In the genomic region with DNA sequence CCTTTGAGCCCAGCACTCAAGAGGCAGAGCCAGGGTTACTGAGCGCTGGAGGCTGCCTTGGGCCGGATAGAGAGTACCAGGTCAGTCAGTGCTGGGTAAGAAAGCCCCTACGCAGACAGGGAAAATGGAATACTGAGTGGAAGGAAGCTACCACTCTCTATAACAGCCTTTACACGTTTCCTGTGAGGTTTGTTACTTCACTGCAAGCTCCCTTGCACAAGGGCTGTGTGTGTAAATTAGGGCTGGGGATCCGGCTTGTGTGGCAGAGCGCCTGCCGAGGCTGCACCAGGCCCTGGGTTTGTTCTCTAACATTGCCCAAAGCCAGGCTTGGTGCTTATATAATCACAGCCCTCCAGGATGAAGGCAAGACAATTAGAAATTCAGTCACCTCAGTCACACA, we compare ENCODE assay signal across 23 mouse cellular contexts. TPM values are rescaled to one million over a fixed set of nuclear protein-coding genes. Genes with fewer than 3 reads are reported as not detected.
DNase-seq lines count a peak whose midpoint lies in the region; ATAC-seq lines count a peak whose summit lies in the region.
"Had no signal": no experiment of that assay in that cellular context is flagged by ENCODE, and none has a peak within 500 bp of the region (broad histone marks: within the 10 kb centered on the region; RNA-seq: fewer than 3 reads in every experiment).

No protein-coding gene starts in this region.

- H3K9me3 ChIP-seq in midbrain, embryonic 11.5 days (ENCODE audit: control insufficient read depth, low read length): no peaks in the 10 kb centered on the region
- no peaks in the 10 kb centered on the region for H3K9me3 ChIP-seq in midbrain, embryonic 14.5 days (ENCODE audit: control insufficient read depth, low read length)
- H3K9me3 ChIP-seq: embryonic facial prominence, embryonic 10.5 days; forebrain, embryonic 12.5 days; heart, embryonic 15.5 days; limb, embryonic 13.5 days; neural tube, embryonic 15.5 days had no signal

- H3K27ac ChIP-seq in midbrain, embryonic 11.5 days (ENCODE audit: low read depth, low read length): no peak overlapping the region; the same call in 1 of the 2 replicates
- no peak overlapping the region for H3K27ac ChIP-seq in midbrain, embryonic 14.5 days (replicated peaks; ENCODE audit: low read depth, low read length)
- H3K27ac ChIP-seq: embryonic facial prominence, embryonic 10.5 days; forebrain, embryonic 12.5 days; heart, embryonic 15.5 days; kidney, postnatal 0 days; limb, embryonic 13.5 days; neural tube, embryonic 15.5 days had no signal

- no peak overlapping the region for H3K9ac ChIP-seq in midbrain, embryonic 11.5 days (ENCODE audit: low read length)
- H3K9ac ChIP-seq in midbrain, embryonic 14.5 days (replicated peaks; ENCODE audit: low read length): no peak overlapping the region
- H3K9ac ChIP-seq: forebrain, embryonic 12.5 days; heart, embryonic 15.5 days; limb, embryonic 13.5 days; neural tube, embryonic 15.5 days had no signal

- H3K36me3 ChIP-seq in midbrain, embryonic 11.5 days (ENCODE audit: control insufficient read depth, insufficient read depth, low read length): no peaks in the 10 kb centered on the region
- H3K36me3 ChIP-seq in midbrain, embryonic 14.5 days (ENCODE audit: control insufficient read depth, insufficient read depth, low read length): no peaks in the 10 kb centered on the region
- H3K36me3 ChIP-seq: forebrain, embryonic 12.5 days; heart, embryonic 15.5 days; limb, embryonic 13.5 days; neural tube, embryonic 15.5 days had no signal

- no peaks in the 10 kb centered on the region for H3K27me3 ChIP-seq in midbrain, embryonic 11.5 days (ENCODE audit: control insufficient read depth, insufficient read depth, low read length)
- no peaks in the 10 kb centered on the region for H3K27me3 ChIP-seq in midbrain, embryonic 14.5 days (ENCODE audit: control insufficient read depth, insufficient read depth, low read length)
- H3K27me3 ChIP-seq: CH12.LX; forebrain, embryonic 12.5 days; heart, embryonic 15.5 days; limb, embryonic 13.5 days; neural tube, embryonic 15.5 days had no signal

- 63% methylated on average over 7 of the region's 7 CpGs for WGBS in midbrain, embryonic 11.5 days
- WGBS in midbrain, embryonic 14.5 days: 63% methylated on average over 7 of the region's 7 CpGs

- H3K4me3 ChIP-seq in midbrain, embryonic 11.5 days (ENCODE audit: low read depth, low read length): no peak overlapping the region
- H3K4me3 ChIP-seq in midbrain, embryonic 14.5 days (replicated peaks; ENCODE audit: low read depth, low read length): no peak overlapping the region
- H3K4me3 ChIP-seq: embryonic facial prominence, embryonic 10.5 days; forebrain, embryonic 12.5 days; heart, embryonic 15.5 days; limb, embryonic 13.5 days; myocyte; neural tube, embryonic 15.5 days had no signal

- ATAC-seq in midbrain, embryonic 11.5 days (ENCODE audit: low FRiP score): no peak
- ATAC-seq in midbrain, embryonic 14.5 days (ENCODE audit: low FRiP score, low TSS enrichment): no peak
- ATAC-seq in megakaryocyte progenitor cell, adult 5-6 weeks (replicated peaks; ENCODE audit: poor library complexity): peak; percentile 92
- no peak for ATAC-seq in activated CD4-positive, CD25-positive, alpha-beta regulatory T cell, adult 4 months
- ATAC-seq: hindbrain, embryonic 16.5 days had no signal

- no peak overlapping the region for H3K4me2 ChIP-seq in midbrain, embryonic 11.5 days
- H3K4me2 ChIP-seq in midbrain, embryonic 14.5 days (ENCODE audit: low read length): no peak overlapping the region
- H3K4me2 ChIP-seq: forebrain, embryonic 12.5 days; heart, embryonic 15.5 days; limb, embryonic 13.5 days; neural tube, embryonic 15.5 days had no signal

- H3K4me1 ChIP-seq in midbrain, embryonic 11.5 days (ENCODE audit: control insufficient read depth, insufficient read depth, low read length): peaks cover 5% of the 10 kb centered on the region; the same call in 1 of the 2 replicates
- no peaks in the 10 kb centered on the region for H3K4me1 ChIP-seq in midbrain, embryonic 14.5 days (ENCODE audit: control insufficient read depth, insufficient read depth, low read length)
- H3K4me1 ChIP-seq: heart, embryonic 15.5 days; limb, embryonic 13.5 days; neural tube, embryonic 15.5 days had no signal

- peak; percentile 80 for DNase-seq in midbrain, embryonic 11.5 days (ENCODE audit: low spot score, missing footprints)
- DNase-seq in midbrain, embryonic 14.5 days: no peak
- peak; percentile 49 for DNase-seq in 416B (ENCODE audit: low read depth)
- DNase-seq in CD4-positive helper T cell, adult 2 months (ENCODE audit: low read depth, low spot score): peak; percentile 45
- no peak for DNase-seq in lung, postnatal 4 days
- DNase-seq: cerebellum, adult 2 months; gastrocnemius, postnatal 14 days; heart, postnatal 4 days; kidney, adult 11 months; layer of hippocampus, postnatal 36 days; lung, postnatal 10 days; right cerebral cortex, postnatal 14 days had no signal

RNA-seq across cellular contexts. Expression of a gene that starts 17.8 kb away (rescaled TPM):
- 148 and 163 TPM in 2 replicates for polyA plus RNA-seq in midbrain, embryonic 11.5 days (2014; fragmentation: Nextera tagmentation; extraction: Ambion mirVana)
- 150 and 163 TPM in 2 replicates for polyA plus RNA-seq in midbrain, embryonic 14.5 days (2014; fragmentation: Nextera tagmentation; extraction: Ambion mirVana)
- total RNA-seq in megakaryocyte progenitor cell, adult 5-6 weeks (2015): 147 and 161 TPM in 2 replicates
- total RNA-seq in megakaryocyte progenitor cell, adult 5-6 weeks (2017): 52.8 and 63.7 TPM in 2 replicates
- polyA plus RNA-seq in activated CD4-positive, CD25-positive, alpha-beta regulatory T cell, adult 4 months (2017; shearing (Covaris generic)): 100 to 1,000 TPM; 373 to 410 TPM

RNA-seq across cellular contexts. Expression of a gene that starts 40.8 kb away (rescaled TPM):
- polyA plus RNA-seq in midbrain, embryonic 11.5 days (2014; fragmentation: Nextera tagmentation; extraction: Ambion mirVana): 7.0 and 9.0 TPM in 2 replicates
- 54.5 and 63.4 TPM in 2 replicates for polyA plus RNA-seq in midbrain, embryonic 14.5 days (2014; fragmentation: Nextera tagmentation; extraction: Ambion mirVana)
- 34.1 and 38.5 TPM in 2 replicates for total RNA-seq in megakaryocyte progenitor cell, adult 5-6 weeks (2015)
- total RNA-seq in megakaryocyte progenitor cell, adult 5-6 weeks (2017): 47.0 and 66.4 TPM in 2 replicates
- 1 to 10 TPM; 1.6 to 2.4 TPM for polyA plus RNA-seq in activated CD4-positive, CD25-positive, alpha-beta regulatory T cell, adult 4 months (2017; shearing (Covaris generic))

RNA-seq across cellular contexts. Expression of a gene that starts 57.0 kb away (rescaled TPM):
- 0.61 and 2.0 TPM in 2 replicates for polyA plus RNA-seq in midbrain, embryonic 11.5 days (2014; fragmentation: Nextera tagmentation; extraction: Ambion mirVana)
- polyA plus RNA-seq in midbrain, embryonic 14.5 days (2014; fragmentation: Nextera tagmentation; extraction: Ambion mirVana): 0.28 and 0.78 TPM in 2 replicates
- 3.0 and 5.1 TPM in 2 replicates for total RNA-seq in megakaryocyte progenitor cell, adult 5-6 weeks (2015)
- 2.2 and 3.0 TPM in 2 replicates for total RNA-seq in megakaryocyte progenitor cell, adult 5-6 weeks (2017)
- polyA plus RNA-seq in activated CD4-positive, CD25-positive, alpha-beta regulatory T cell, adult 4 months (2017; shearing (Covaris generic)): 10 to 100 TPM; 23.8 to 25.3 TPM
- polyA plus RNA-seq: myocyte had no signal

Comparison
In these comparisons a context has a peak if more than half of its experiments do, and no peak if none do; other contexts are left out.
1. DNase-seq: peak in midbrain, embryonic 11.5 days (single experiment), 416B (single experiment) and CD4-positive helper T cell, adult 2 months (single experiment); none in midbrain, embryonic 14.5 days (single experiment) and lung, postnatal 4 days (0 of 2).